Mouse (Mus musculus) forebrain, postnatal 0 days (tissue): ENCODE measurements around the gene Ankrd45. TPM values are rescaled to one million over a fixed set of nuclear protein-coding genes. Genes with fewer than 3 reads are reported as not detected.

Experiments used
- ATAC-seq: fragments of 200-750 bp; cut with Nextera tagmentation; 2 replicates; pipeline ENCODE4 v1.8.0; 2017; ENCODE audit warnings: mild to moderate bottlenecking, moderate library complexity
- DNase-seq: peaks from one replicate; pipeline ENCODE4 v3.0.0-alpha.2; 2015
- H3K27ac ChIP-seq: fragments of 300-500 bp; sonication (generic); 2 replicates; pipeline ENCODE4 v1.5.1; 2014; ENCODE audit warnings: low read depth, mild to moderate bottlenecking, antibody characterized with exemption, low read length, moderate library complexity, mixed read lengths
- H3K27me3 ChIP-seq: fragments of 300-500 bp; sonication (generic); 2 replicates; pipeline ENCODE4 v1.6.1; 2014; ENCODE audit warnings: mild to moderate bottlenecking, low read length, mixed read lengths; ENCODE audit not compliant: insufficient read depth
- H3K36me3 ChIP-seq: fragments of 300-500 bp; sonication (generic); 2 replicates; pipeline ENCODE4 v1.6.1; 2014; ENCODE audit warnings: mild to moderate bottlenecking, moderate library complexity; ENCODE audit not compliant: insufficient read depth
- H3K4me1 ChIP-seq: fragments of 300-500 bp; sonication (generic); 2 replicates; pipeline ENCODE4 v1.6.1; 2014; ENCODE audit warnings: antibody characterized with exemption; ENCODE audit not compliant: insufficient read depth
- H3K4me2 ChIP-seq: fragments of 300-500 bp; sonication (generic); 2 replicates; pipeline ENCODE4 v1.6.1; 2014; ENCODE audit warnings: low read depth, mild to moderate bottlenecking, moderate library complexity
- H3K4me3 ChIP-seq: fragments of 300-500 bp; sonication (generic); 2 replicates; pipeline ENCODE4 v1.5.1; 2014; ENCODE audit warnings: low read depth, low read length, mixed read lengths
- H3K9ac ChIP-seq: fragments of 300-500 bp; sonication (generic); 2 replicates; pipeline ENCODE4 v1.6.1; 2014; ENCODE audit warnings: mild to moderate bottlenecking
- H3K9me3 ChIP-seq: fragments of 300-500 bp; sonication (generic); 2 replicates; pipeline ENCODE4 v1.6.1; 2016; ENCODE audit warnings: low read length
- CTCF ChIP-seq: sonication (generic); IDR thresholded peaks from 2 replicates; pipeline ENCODE4 v1.5.1; 2016; ENCODE audit warnings: antibody characterized with exemption, control low read depth, low read depth
- WGBS: fragments of 180-500 bp; shearing (Covaris S2); extraction: QIAGEN DNeasy Blood & Tissue Kit; methylation state at CpG from one replicate; pipeline ENCODE4 v1.1.7; 2014; 5-methylcytosine and 5-hydroxymethylcytosine counted together
- polyA plus RNA-seq: library from polyadenylated mRNA; unstranded; fragments of >200 nt; fragmentation: Nextera tagmentation; extraction: Ambion mirVana; gene quantifications from 2 replicates; pipeline ENCODE4 v1.2.1, GENCODE M21; 2015
- total RNA-seq: library from RNA; depleted of rRNA; stranded (reverse); fragments of >200 nt; gene quantifications from 2 replicates; pipeline ENCODE4 v1.2.3, GENCODE M21; 2014

Ankrd45 gene
- total and polyA plus RNA-seq, 2 experiments from 2014 or later: 28.1 to 33.2 TPM

GRCm38 (mm10) chr1:161151098-161151497 is 8.6 kb downstream of the Ankrd45 start:
- Histone ChIP-seq H3K36me3 (no peaks in the 10 kb centered on the region; the same call in 1 of the 2 replicates), H3K27ac (no peak overlapping the region), H3K27me3 (no peaks in the 10 kb centered on the region), H3K4me2 (no peak overlapping the region), H3K4me1 (no peaks in the 10 kb centered on the region), H3K9ac (no peak overlapping the region), H3K9me3 (no peaks in the 10 kb centered on the region), H3K4me3 (no peak overlapping the region)
- WGBS: 38% methylated on average over 6 of the region's 6 CpGs
- no peak for TF ChIP-seq CTCF
- ATAC-seq: no peak
- DNase-seq: no peak

- no peak overlapping the region for H3K4me3 ChIP-seq
- no peak for TF ChIP-seq CTCF
- H3K36me3 ChIP-seq: no peaks in the 10 kb centered on the region
- 67% methylated on average over 10 of the region's 10 CpGs for WGBS
- H3K27ac ChIP-seq: no peak overlapping the region
- H3K27me3 ChIP-seq: no peaks in the 10 kb centered on the region
- ATAC-seq (no peak), DNase-seq (no peak)
- no peak overlapping the region for H3K4me2 ChIP-seq
- H3K4me1 ChIP-seq: no peaks in the 10 kb centered on the region
- H3K9me3 ChIP-seq: no peaks in the 10 kb centered on the region
- no peak overlapping the region for H3K9ac ChIP-seq
These were observed 14.1 kb downstream of the Ankrd45 start for GRCm38 (mm10) chr1:161156546-161156945.

GRCm38 (mm10) chr1:161159214-161159613 is 16.7 kb downstream of the Ankrd45 start, which contains the start of gene Tex50:
Gene Tex50 (minus strand): TSS chr1:161159314.
- no peaks in the 10 kb centered on the region for H3K27me3 ChIP-seq
- DNase-seq (no peak), ATAC-seq (no peak)
- 90% methylated on average over 3 of the region's 3 CpGs for WGBS
- H3K4me2 ChIP-seq: no peak within 1 kb of the TSS
- H3K36me3 ChIP-seq: no peaks in the 10 kb centered on the region
- H3K9me3 ChIP-seq: no peaks in the 10 kb centered on the region
- no peak within 1 kb of the TSS for H3K9ac ChIP-seq
- no peak within 1 kb of the TSS for H3K27ac ChIP-seq
- no peak for TF ChIP-seq CTCF
- H3K4me1 ChIP-seq: no peaks in the 10 kb centered on the region
- no peak within 1 kb of the TSS for H3K4me3 ChIP-seq

GRCm38 (mm10) chr1:161160266-161160665 is 17.8 kb downstream of the Ankrd45 start:
- no peak overlapping the region for H3K4me2 ChIP-seq
- no peaks in the 10 kb centered on the region for H3K4me1 ChIP-seq
- no peak for TF ChIP-seq CTCF
- no peaks in the 10 kb centered on the region for H3K9me3 ChIP-seq
- H3K4me3 ChIP-seq: no peak overlapping the region
- H3K36me3 ChIP-seq: no peaks in the 10 kb centered on the region
- ATAC-seq (no peak), DNase-seq (no peak)
- no peak overlapping the region for H3K27ac ChIP-seq
- 73% methylated on average over 4 of the region's 4 CpGs for WGBS
- H3K9ac ChIP-seq: no peak overlapping the region
- no peaks in the 10 kb centered on the region for H3K27me3 ChIP-seq

GRCm38 (mm10) chr1:161170651-161171050 is 28.2 kb downstream of the Ankrd45 start:
- no peaks in the 10 kb centered on the region for H3K36me3 ChIP-seq
- no peaks in the 10 kb centered on the region for H3K9me3 ChIP-seq
- peak overlapping the region; percentile 82 for H3K4me2 ChIP-seq
- peak; percentile 75 for TF ChIP-seq CTCF
- peak; percentile 95 for ATAC-seq
- 0 out of 2 replicates have a peak, but pooled peaks cover 3% of the 10 kb centered on the region for H3K27me3 ChIP-seq
- H3K4me3 ChIP-seq: peak overlapping the region; percentile 51
- peak; percentile 72 for DNase-seq
- under 1% methylated on average over 40 of the region's 40 CpGs for WGBS
- H3K9ac ChIP-seq: peak overlapping the region; percentile 58
- H3K4me1 ChIP-seq: no peaks in the 10 kb centered on the region
- H3K27ac ChIP-seq: no peak overlapping the region

- ATAC-seq (no peak), DNase-seq (peak; percentile 19)
- H3K4me3 ChIP-seq: no peak overlapping the region
These were observed 38.2 kb downstream of the Ankrd45 start for GRCm38 (mm10) chr1:161180674-161181073.

GRCm38 (mm10) chr1:161182386-161182785 is 39.9 kb downstream of the Ankrd45 start:
- 87% methylated on average over 9 of the region's 9 CpGs for WGBS

More at GRCm38 (mm10) chr1:161180674-161181073, 38.2 kb downstream of the Ankrd45 start:
- H3K36me3 ChIP-seq: no peaks in the 10 kb centered on the region
- H3K4me2 ChIP-seq: no peak overlapping the region
- no peak overlapping the region for H3K9ac ChIP-seq
- H3K9me3 ChIP-seq: no peaks in the 10 kb centered on the region
- peak; percentile 50 for TF ChIP-seq CTCF
- WGBS: 51% methylated on average over 8 of the region's 8 CpGs
- no peaks in the 10 kb centered on the region for H3K4me1 ChIP-seq
- H3K27ac ChIP-seq: no peak overlapping the region
- H3K27me3 ChIP-seq: no peaks in the 10 kb centered on the region

More at GRCm38 (mm10) chr1:161182386-161182785, 39.9 kb downstream of the Ankrd45 start:
- Histone ChIP-seq H3K4me2 (no peak overlapping the region), H3K36me3 (no peaks in the 10 kb centered on the region), H3K27ac (no peak overlapping the region), H3K4me1 (no peaks in the 10 kb centered on the region), H3K9me3 (no peaks in the 10 kb centered on the region), H3K4me3 (no peak overlapping the region), H3K9ac (no peak overlapping the region), H3K27me3 (no peaks in the 10 kb centered on the region)
- ATAC-seq (no peak), DNase-seq (no peak)
- TF ChIP-seq CTCF: no peak
